Mouse (Mus musculus): Measurements from ENCODE around the gene Ercc6.

GRCm38 (mm10) chr14:32600110-32600509 is 86.8 kb downstream of the Ercc6 start:
- TF ChIP-seq CHD2 (IDR thresholded peaks at IDR 0.05; ENCODE audit: low read depth, low read length) (no peak), HCFC1 (IDR thresholded peaks at IDR 0.05; ENCODE audit: borderline replicate concordance, insufficient read depth, low read length) (no peak), ZNF384 (IDR thresholded peaks at IDR 0.05; ENCODE audit: low read depth, low read length) (no peak), ZC3H11A (IDR thresholded peaks at IDR 0.05; ENCODE audit: borderline replicate concordance, low read depth, low read length) (no peak)

Data from ES-E14 (cell line).